Mouse (Mus musculus) heart, embryonic 10.5 days (tissue): ENCODE data around the gene Gsto2. TPM values are rescaled to one million over a fixed set of nuclear protein-coding genes. Genes with fewer than 3 reads are reported as not detected.

ENCODE experiments used
- DNase-seq: peaks from one replicate; pipeline ENCODE4 v3.0.0-alpha.2; 2017; ENCODE audit warnings: low spot score
- H3K27ac ChIP-seq: fragments of 300-500 bp; sonication (generic); 2 replicates; pipeline ENCODE4 v1.5.1; 2016; ENCODE audit warnings: mild to moderate bottlenecking
- H3K27me3 ChIP-seq: fragments of 300-500 bp; sonication (generic); 2 replicates; pipeline ENCODE4 v1.6.1; 2016; ENCODE audit warnings: mild to moderate bottlenecking; ENCODE audit not compliant: poor library complexity, insufficient read depth, severe bottlenecking
- H3K36me3 ChIP-seq: fragments of 300-500 bp; sonication (generic); 2 replicates; pipeline ENCODE4 v1.6.1; 2016; ENCODE audit warnings: mild to moderate bottlenecking, moderate library complexity
- H3K4me1 ChIP-seq: fragments of 300-500 bp; sonication (generic); 2 replicates; pipeline ENCODE4 v1.6.1; 2016; ENCODE audit warnings: mild to moderate bottlenecking
- H3K4me3 ChIP-seq: fragments of 300-500 bp; sonication (generic); 2 replicates; pipeline ENCODE4 v1.5.1; 2016; ENCODE audit warnings: mild to moderate bottlenecking, moderate library complexity
- H3K9me3 ChIP-seq: fragments of 300-500 bp; sonication (generic); 2 replicates; pipeline ENCODE4 v1.6.1; 2016; ENCODE audit warnings: mild to moderate bottlenecking, moderate library complexity
- WGBS: fragments of 180-500 bp; shearing (Covaris S2); methylation state at CpG from one replicate; pipeline ENCODE4 v1.1.7; 2016; 5-methylcytosine and 5-hydroxymethylcytosine counted together
- microRNA-seq: library from miRNA; unstranded; fragments of <30 nt; microRNA quantifications from one replicate; pipeline ENCODE4, GENCODE M21; 2017
- polyA plus RNA-seq: library from polyadenylated mRNA; unstranded; fragments of >200 nt; fragmentation: Nextera tagmentation; extraction: Ambion mirVana; gene quantifications from 2 replicates; pipeline ENCODE4 v1.2.1, GENCODE M21; 2016

Gsto2 gene
- polyA plus RNA-seq, 1 experiment from 2014 or later: 1.0 TPM

GRCm38 (mm10) chr19:47919126-47919965 lies 54.0 kb downstream of the Gsto2 start, which contains the start of the genes Cfap43 and Itprip:
TSS of gene Cfap43 (minus strand) at chr19:47919287.
TSS of gene Itprip (minus strand) at chr19:47919299.
- under 1% methylated on average over 48 of the region's 48 CpGs for WGBS
- peak within 1 kb of the TSS; percentile 86 for H3K4me3 ChIP-seq

GRCm38 (mm10) chr19:47919966-47920375 lies 54.6 kb downstream of the Gsto2 start:
- WGBS: 7% methylated on average over 8 of the region's 8 CpGs
- Histone ChIP-seq H3K36me3 (no peaks in the 10 kb centered on the region), H3K9me3 (no peaks in the 10 kb centered on the region), H3K4me3 (peak overlapping the region; percentile 86), H3K27ac (peak overlapping the region; percentile 97), H3K4me1 (peaks cover 30% of the 10 kb centered on the region), H3K27me3 (no peaks in the 10 kb centered on the region)
- DNase-seq: peak; percentile 88

More at GRCm38 (mm10) chr19:47919126-47919965, 54.0 kb downstream of the Gsto2 start, which contains the start of the genes Cfap43 and Itprip:
- DNase-seq: peak; percentile 93
- H3K27me3 ChIP-seq: no peaks in the 10 kb centered on the region
- H3K36me3 ChIP-seq: 0 out of 2 replicates have a peak, but pooled peaks cover under 1% of the 10 kb centered on the region
- peaks cover 33% of the 10 kb centered on the region for H3K4me1 ChIP-seq
- H3K9me3 ChIP-seq: no peaks in the 10 kb centered on the region
- H3K27ac ChIP-seq: peak within 1 kb of the TSS; percentile 97

GRCm38 (mm10) chr19:47925819-47926218 lies 60.5 kb downstream of the Gsto2 start:
- no peak overlapping the region for H3K4me3 ChIP-seq
- H3K4me1 ChIP-seq: no peaks in the 10 kb centered on the region
- no peak overlapping the region for H3K27ac ChIP-seq
- no peaks in the 10 kb centered on the region for H3K9me3 ChIP-seq
- WGBS: 72% methylated on average over 7 of the region's 7 CpGs
- no peaks in the 10 kb centered on the region for H3K36me3 ChIP-seq
- H3K27me3 ChIP-seq: no peaks in the 10 kb centered on the region
- DNase-seq: no peak

DNA sequence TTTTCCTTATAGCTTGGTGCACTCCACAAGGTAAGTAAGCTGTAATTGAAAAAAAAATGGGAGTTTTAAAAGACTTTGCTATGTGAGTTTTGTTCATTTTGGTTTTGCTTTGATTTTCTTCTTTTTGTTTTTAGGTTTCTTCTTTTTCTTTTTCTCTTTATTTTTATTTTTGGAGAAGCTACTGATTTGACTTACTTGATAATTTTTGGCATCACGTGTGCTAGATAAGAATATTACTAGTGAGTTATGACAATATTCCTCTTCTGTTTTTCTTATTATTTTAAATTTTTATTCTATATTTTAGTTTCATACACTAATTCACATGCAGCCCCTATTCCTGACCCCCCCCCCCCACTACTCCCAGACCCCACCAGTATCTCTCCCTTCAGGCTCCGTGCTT lies 61.7 kb downstream of the Gsto2 start:
- no peak for DNase-seq
- Histone ChIP-seq H3K27ac (no peak overlapping the region), H3K4me3 (no peak overlapping the region), H3K4me1 (no peaks in the 10 kb centered on the region), H3K36me3 (no peaks in the 10 kb centered on the region), H3K9me3 (no peaks in the 10 kb centered on the region), H3K27me3 (no peaks in the 10 kb centered on the region)
- WGBS: 80% methylated on average over 2 of the region's 2 CpGs

GRCm38 (mm10) chr19:47929043-47929442 lies 63.7 kb downstream of the Gsto2 start:
- DNase-seq: no peak
- no peaks in the 10 kb centered on the region for H3K27me3 ChIP-seq
- H3K4me3 ChIP-seq: no peak overlapping the region
- no peaks in the 10 kb centered on the region for H3K9me3 ChIP-seq
- no peak overlapping the region for H3K27ac ChIP-seq
- H3K36me3 ChIP-seq: no peaks in the 10 kb centered on the region
- H3K4me1 ChIP-seq: no peaks in the 10 kb centered on the region
- 80% methylated on average over 4 of the region's 4 CpGs for WGBS

- DNase-seq: no peak
- Histone ChIP-seq H3K9me3 (no peaks in the 10 kb centered on the region), H3K4me1 (no peaks in the 10 kb centered on the region), H3K36me3 (no peaks in the 10 kb centered on the region), H3K4me3 (no peak overlapping the region), H3K27ac (no peak overlapping the region), H3K27me3 (0 out of 2 replicates have a peak, but pooled peaks cover 5% of the 10 kb centered on the region)
- 42% methylated on average over 7 of the region's 7 CpGs for WGBS
Measured at GRCm38 (mm10) chr19:47931982-47932638, 66.8 kb downstream of the Gsto2 start.

- WGBS: 91% methylated on average over 8 of the region's 8 CpGs
- no peaks in the 10 kb centered on the region for H3K36me3 ChIP-seq
- DNase-seq: no peak
- H3K27me3 ChIP-seq: peaks cover 17% of the 10 kb centered on the region; the same call in 1 of the 2 replicates
- H3K4me3 ChIP-seq: no peak overlapping the region
- no peaks in the 10 kb centered on the region for H3K9me3 ChIP-seq
- peaks cover 10% of the 10 kb centered on the region for H3K4me1 ChIP-seq
- no peak overlapping the region for H3K27ac ChIP-seq
Measured at GRCm38 (mm10) chr19:47934146-47934545, 68.8 kb downstream of the Gsto2 start.

- Histone ChIP-seq H3K4me3 (no peak overlapping the region), H3K27me3 (peaks cover 18% of the 10 kb centered on the region; the same call in 1 of the 2 replicates), H3K27ac (no peak overlapping the region), H3K9me3 (no peaks in the 10 kb centered on the region), H3K4me1 (peaks cover 10% of the 10 kb centered on the region), H3K36me3 (no peaks in the 10 kb centered on the region)
- whole genome bisulfite sequencing: 56% methylated on average over 16 of the region's 16 CpGs
- DNase-seq: no peak
Measured at GRCm38 (mm10) chr19:47934636-47935238, 69.4 kb downstream of the Gsto2 start.

- DNase-seq: no peak
- Histone ChIP-seq H3K4me1 (peaks cover 10% of the 10 kb centered on the region), H3K9me3 (no peaks in the 10 kb centered on the region), H3K27me3 (peaks cover 22% of the 10 kb centered on the region; the same call in 1 of the 2 replicates), H3K4me3 (no peak overlapping the region), H3K36me3 (no peaks in the 10 kb centered on the region), H3K27ac (no peak overlapping the region)
- 82% methylated on average over 6 of the region's 6 CpGs for WGBS
Measured at GRCm38 (mm10) chr19:47935530-47935929, 70.2 kb downstream of the Gsto2 start.

Small RNA genes lying within 50 kb of the gene (microRNA-seq; reads per million reads assigned to microRNA genes)
- 1.0 reads per million for gene Gm22240

Other genes with a start within 250 kb of the Gsto2 start
- gene Col17a1, start 173.4 kb upstream of the Gsto2 start, polyA plus RNA-seq: 0.43 and 0.63 TPM in 2 replicates
- gene Sfr1, start 133.9 kb upstream of the Gsto2 start, polyA plus RNA-seq: 238 and 281 TPM in 2 replicates
- 81.5 and 129 TPM in 2 replicates for gene Gsto1, start 10.6 kb upstream of the Gsto2 start, polyA plus RNA-seq
- gene Cfap43, start 53.8 kb downstream of the Gsto2 start, polyA plus RNA-seq: 0.06 and 0.11 TPM in 2 replicates
- gene Itprip, start 53.8 kb downstream of the Gsto2 start, polyA plus RNA-seq: 15.6 and 21.1 TPM in 2 replicates
- 0.10 and 0.23 TPM in 2 replicates for gene Cfap58, start 72.1 kb downstream of the Gsto2 start, polyA plus RNA-seq